Mouse (Mus musculus) layer of hippocampus, adult 18-20 months (tissue): ENCODE measurements around the gene Muc13. TPM values are rescaled to one million over a fixed set of nuclear protein-coding genes. Genes with fewer than 3 reads are reported as not detected.

Experiments used
- DNase-seq, 2 experiments: peaks; one replicate each; pipeline ENCODE4 v3.0.0; 2022; ENCODE audit warnings: low spot score in 2 of 2
- total RNA-seq, 2 experiments: library from RNA; stranded (reverse); gene quantifications; 2 replicates each; pipeline ENCODE4 v1.2.3; 2021

Gene Muc13
- total RNA-seq, 2 experiments from 2014 or later, result not detected

GRCm38 (mm10) chr16:33859988-33860700 is 66.3 kb downstream of the Muc13 start:
- peak; percentile 74 to 90 for DNase-seq

DNA sequence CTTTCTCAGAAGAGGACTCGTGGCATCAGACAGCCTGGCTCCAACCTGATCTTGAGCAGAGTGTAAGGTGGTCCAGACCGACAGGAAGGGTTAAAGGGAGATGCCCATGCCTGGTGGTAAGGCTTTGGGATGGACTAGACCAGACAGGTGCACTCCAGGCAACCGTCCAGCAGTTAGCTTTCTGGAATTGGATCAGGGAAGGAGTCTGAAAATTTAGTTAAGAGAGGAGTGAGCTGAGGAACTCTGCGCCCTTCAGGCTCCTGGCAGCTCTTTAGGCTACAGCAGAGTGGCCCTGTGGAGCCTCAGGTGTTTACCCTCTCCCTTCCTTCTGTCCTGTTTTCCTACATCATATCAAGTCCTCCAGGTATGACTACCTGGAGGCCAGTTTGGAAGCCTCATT is 68.6 kb downstream of the Muc13 start:
- DNase-seq, result no peak

- DNase-seq, result no peak
Measured at GRCm38 (mm10) chr16:33863208-33863751, 69.4 kb downstream of the Muc13 start.

Other genes with a start within 250 kb of the Muc13 start
- 10 to 100 TPM; 21.1 to 21.4 TPM for gene Heg1, start 109.7 kb upstream of the Muc13 start, total RNA-seq
- gene Itgb5, start 35.6 kb downstream of the Muc13 start, total RNA-seq, result 10 to 100 TPM; 46.6 to 48.4 TPM
- gene Umps, start 173.0 kb downstream of the Muc13 start, total RNA-seq, result 10 to 100 TPM; 18.0 to 18.1 TPM